ENCODE assay signal across 9 mouse cellular contexts in genomic region chr6:143530372-143531224, GRCm38 (mm10).
DNase-seq lines count a peak whose midpoint lies in the region; ATAC-seq and TF ChIP-seq lines count a peak whose summit lies in the region.
"Had no signal": no experiment of that assay in that cellular context is flagged by ENCODE, and none has a peak within 500 bp of the region (broad histone marks: within the 10 kb centered on the region; RNA-seq: fewer than 3 reads in every experiment).

No protein-coding gene starts in this region.

- TF ChIP-seq CTCF in left cerebral cortex, adult 2 months (IDR thresholded peaks at IDR 0.05), result no peak

- H3K9me3 ChIP-seq in limb, embryonic 13.5 days, result peaks cover 5% of the 10 kb centered on the region; the same call in 1 of the 2 replicates
- H3K9me3 ChIP-seq: heart, embryonic 15.5 days had no signal

- no peaks in the 10 kb centered on the region for H3K27me3 ChIP-seq in limb, embryonic 13.5 days
- H3K27me3 ChIP-seq: heart, embryonic 15.5 days had no signal

- intact Hi-C loops in left cerebral cortex, adult 2 months (cut with DNase I), result no loop called here
- intact Hi-C loops in left cerebral cortex, postnatal 10 days (cut with DNase I), result no loop called here

- no peak overlapping the region for H3K9ac ChIP-seq in limb, embryonic 13.5 days
- H3K9ac ChIP-seq: heart, embryonic 15.5 days had no signal

- peak overlapping the region; percentile 88 for H3K27ac ChIP-seq in limb, embryonic 13.5 days
- no peak overlapping the region for H3K27ac ChIP-seq in left cerebral cortex, adult 2 months
- H3K27ac ChIP-seq: heart, embryonic 15.5 days had no signal

- WGBS in limb, embryonic 13.5 days, result 15% methylated on average over 13 of the region's 13 CpGs

- H3K4me3 ChIP-seq in limb, embryonic 13.5 days, result no peak overlapping the region
- H3K4me3 ChIP-seq in left cerebral cortex, adult 2 months, result no peak overlapping the region
- H3K4me3 ChIP-seq: heart, embryonic 15.5 days had no signal

- peak; percentile 21 for DNase-seq in gastrocnemius, adult 18-20 months (ENCODE audit: low spot score)
- DNase-seq in gastrocnemius, adult 8-10 months (ENCODE audit: low spot score in 2 of 2), result no peak
- peak; percentile 13 to 29 for DNase-seq in urinary bladder, postnatal 4 days (ENCODE audit: low spot score in 2 of 2)
- no peak for DNase-seq in urinary bladder, adult 18-20 months (ENCODE audit: low spot score in 2 of 2)
- no peak for DNase-seq in left cerebral cortex, adult 2 months (ENCODE audit: extremely low spot score in 1 of 2, low spot score in 2 of 2)
- no peak for DNase-seq in ovary, postnatal 14 days (ENCODE audit: low spot score)
- no peak for DNase-seq in left cerebral cortex, postnatal 10 days (ENCODE audit: extremely low spot score in 1 of 2, low spot score in 2 of 2)

- H3K4me2 ChIP-seq in limb, embryonic 13.5 days (replicated peaks), result peak overlapping the region; percentile 17
- H3K4me2 ChIP-seq: heart, embryonic 15.5 days had no signal

- H3K36me3 ChIP-seq in limb, embryonic 13.5 days, result no peaks in the 10 kb centered on the region
- H3K36me3 ChIP-seq: heart, embryonic 15.5 days had no signal

- peak; percentile 73 for ATAC-seq in limb, embryonic 13.5 days (ENCODE audit: low FRiP score, low read depth)

- peaks cover 36% of the 10 kb centered on the region for H3K4me1 ChIP-seq in limb, embryonic 13.5 days

Comparison
In these comparisons a context has a peak if more than half of its experiments do, and no peak if none do; other contexts are left out.
1. DNase-seq: peak in gastrocnemius, adult 18-20 months (single experiment) and urinary bladder, postnatal 4 days (2 of 2); none in gastrocnemius, adult 8-10 months (0 of 2), urinary bladder, adult 18-20 months (0 of 2), left cerebral cortex, adult 2 months (0 of 2), ovary, postnatal 14 days (single experiment) and left cerebral cortex, postnatal 10 days (0 of 2).